ENCODE assay signal across 11 mouse cellular contexts in the genomic region with DNA sequence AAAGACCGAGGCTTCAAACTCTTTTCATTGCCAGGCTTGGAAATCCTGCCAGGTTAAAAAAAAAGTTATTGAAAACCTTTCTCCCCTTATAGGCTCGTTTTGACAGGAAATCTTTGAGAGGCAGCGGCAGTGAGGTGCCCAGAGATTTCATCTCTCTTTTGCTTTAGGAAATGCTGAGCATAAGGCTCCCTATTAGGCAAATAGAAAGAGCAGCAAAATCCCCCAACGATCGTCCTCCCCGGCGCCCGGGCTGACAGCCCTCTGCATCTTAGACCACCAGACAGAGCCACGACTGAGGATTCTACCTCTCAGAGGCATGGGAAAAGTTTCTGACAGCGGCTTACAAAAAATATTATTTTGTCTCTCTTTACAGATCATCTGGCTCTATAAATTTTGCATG.
A peak's percentile ranks its signal among the peaks of the same experiment; 100 is the strongest.
DNase-seq lines count a peak whose midpoint lies in the region; ATAC-seq lines count a peak whose summit lies in the region.
"Had no signal": no experiment of that assay in that cellular context is flagged by ENCODE, and none has a peak within 500 bp of the region (broad histone marks: within the 10 kb centered on the region; RNA-seq: fewer than 3 reads in every experiment).

No protein-coding gene starts in this region.

- no peaks in the 10 kb centered on the region for H3K9me3 ChIP-seq in kidney, embryonic 14.5 days (ENCODE audit: control insufficient read depth, low read length)
- no peaks in the 10 kb centered on the region for H3K9me3 ChIP-seq in embryonic facial prominence, embryonic 10.5 days
- no peaks in the 10 kb centered on the region for H3K9me3 ChIP-seq in forebrain, embryonic 14.5 days (replicated peaks; ENCODE audit: control insufficient read depth, low read length)
- no peaks in the 10 kb centered on the region for H3K9me3 ChIP-seq in limb, embryonic 15.5 days

- no peak for ATAC-seq in kidney, embryonic 14.5 days (ENCODE audit: low FRiP score, low TSS enrichment)
- no peak for ATAC-seq in forebrain, embryonic 14.5 days
- no peak for ATAC-seq in limb, embryonic 15.5 days (ENCODE audit: insufficient number of reproducible peaks, low FRiP score, low TSS enrichment, low read depth)

- no peak overlapping the region; the same call in 1 of the 2 replicates for H3K9ac ChIP-seq in kidney, embryonic 14.5 days (ENCODE audit: low read depth, low read length)
- peak overlapping the region; percentile 52 for H3K9ac ChIP-seq in forebrain, embryonic 14.5 days (ENCODE audit: low read length)
- H3K9ac ChIP-seq in limb, embryonic 15.5 days, result no peak overlapping the region

- no peak for DNase-seq in kidney, postnatal 10 days
- DNase-seq in embryonic facial prominence, embryonic 10.5 days (ENCODE audit: low spot score), result peak; percentile 9
- DNase-seq in forebrain, embryonic 14.5 days (ENCODE audit: low spot score), result no peak
- DNase-seq in adrenal gland, adult 8-10 months, result no peak
- DNase-seq in gastrocnemius, postnatal 36 days, result no peak
- DNase-seq: cerebellum, adult 9-10 months; kidney, adult 2 months; right cerebral cortex, postnatal 14 days; thymus, postnatal 25 days had no signal

- H3K27ac ChIP-seq in kidney, embryonic 14.5 days (ENCODE audit: low read depth, low read length), result no peak overlapping the region
- peak overlapping the region; percentile 52; the same call in 1 of the 2 replicates for H3K27ac ChIP-seq in embryonic facial prominence, embryonic 10.5 days (replicated peaks)
- no peak overlapping the region for H3K27ac ChIP-seq in forebrain, embryonic 14.5 days (ENCODE audit: low read depth, low read length)
- peak overlapping the region; percentile 38; the same call in 1 of the 2 replicates for H3K27ac ChIP-seq in limb, embryonic 15.5 days

- no peaks in the 10 kb centered on the region for H3K27me3 ChIP-seq in kidney, embryonic 14.5 days (ENCODE audit: control insufficient read depth, insufficient read depth, low read length)
- H3K27me3 ChIP-seq in embryonic facial prominence, embryonic 10.5 days (replicated peaks; ENCODE audit: low read depth, poor library complexity, severe bottlenecking), result no peaks in the 10 kb centered on the region
- H3K27me3 ChIP-seq in forebrain, embryonic 14.5 days (replicated peaks; ENCODE audit: control insufficient read depth, insufficient read depth, low read length), result no peaks in the 10 kb centered on the region
- H3K27me3 ChIP-seq in limb, embryonic 15.5 days, result no peaks in the 10 kb centered on the region

- H3K4me2 ChIP-seq in kidney, embryonic 14.5 days (replicated peaks; ENCODE audit: low read depth, low read length), result peak overlapping the region; percentile 34; the same call in 1 of the 2 replicates
- peak overlapping the region; percentile 43 for H3K4me2 ChIP-seq in forebrain, embryonic 14.5 days (ENCODE audit: low read length)
- H3K4me2 ChIP-seq in limb, embryonic 15.5 days, result peak overlapping the region; percentile 47

- intact Hi-C loops in gastrocnemius, postnatal 36 days (cut with DNase I), result no loop called here

- H3K36me3 ChIP-seq in kidney, embryonic 14.5 days (ENCODE audit: control insufficient read depth, insufficient read depth, low read length), result no peaks in the 10 kb centered on the region
- no peaks in the 10 kb centered on the region for H3K36me3 ChIP-seq in embryonic facial prominence, embryonic 10.5 days (replicated peaks)
- H3K36me3 ChIP-seq in forebrain, embryonic 14.5 days (ENCODE audit: control insufficient read depth, insufficient read depth, low read length), result no peaks in the 10 kb centered on the region
- H3K36me3 ChIP-seq in limb, embryonic 15.5 days, result no peaks in the 10 kb centered on the region

- no peaks in the 10 kb centered on the region for H3K4me1 ChIP-seq in kidney, embryonic 14.5 days (ENCODE audit: control insufficient read depth, insufficient read depth, low read length)
- H3K4me1 ChIP-seq in embryonic facial prominence, embryonic 10.5 days, result peaks cover 18% of the 10 kb centered on the region
- 0 out of 2 replicates have a peak, but pooled peaks cover 5% of the 10 kb centered on the region for H3K4me1 ChIP-seq in forebrain, embryonic 14.5 days (ENCODE audit: control insufficient read depth, insufficient read depth, low read length)
- H3K4me1 ChIP-seq in limb, embryonic 15.5 days, result 0 out of 2 replicates have a peak, but pooled peaks cover 2% of the 10 kb centered on the region

- H3K4me3 ChIP-seq in kidney, embryonic 14.5 days (ENCODE audit: low read length), result peak overlapping the region; percentile 5; the same call in 1 of the 2 replicates
- peak overlapping the region; percentile 33; the same call in 1 of the 2 replicates for H3K4me3 ChIP-seq in embryonic facial prominence, embryonic 10.5 days
- peak overlapping the region; percentile 1; the same call in 1 of the 2 replicates for H3K4me3 ChIP-seq in forebrain, embryonic 14.5 days (ENCODE audit: low read depth, low read length)
- peak overlapping the region; percentile 23 for H3K4me3 ChIP-seq in limb, embryonic 15.5 days

- 32% methylated on average over 10 of the region's 10 CpGs for WGBS in kidney, embryonic 14.5 days
- WGBS in embryonic facial prominence, embryonic 10.5 days, result 52% methylated on average over 10 of the region's 10 CpGs
- WGBS in forebrain, embryonic 14.5 days, result 12% methylated on average over 10 of the region's 10 CpGs
- WGBS in limb, embryonic 15.5 days, result 22% methylated on average over 10 of the region's 10 CpGs

Comparison
In these comparisons a context has a peak if more than half of its experiments do, and no peak if none do; other contexts are left out.
1. H3K27ac ChIP-seq: peak in embryonic facial prominence, embryonic 10.5 days (single experiment) and limb, embryonic 15.5 days (single experiment); none in kidney, embryonic 14.5 days (single experiment) and forebrain, embryonic 14.5 days (single experiment).
2. Peak in every context shown above with its lines, with median percentiles within 50 percentile points of each other: H3K4me2 ChIP-seq and H3K4me3 ChIP-seq.